Mouse (Mus musculus): ENCODE measurements at regions not wholly inside any gene's neighbourhood (a gene's known extent, or its start where the extent isn't known, plus 50 kb on each side); places are given as distances from the start of the nearest gene placed in this dataset.

DNA sequence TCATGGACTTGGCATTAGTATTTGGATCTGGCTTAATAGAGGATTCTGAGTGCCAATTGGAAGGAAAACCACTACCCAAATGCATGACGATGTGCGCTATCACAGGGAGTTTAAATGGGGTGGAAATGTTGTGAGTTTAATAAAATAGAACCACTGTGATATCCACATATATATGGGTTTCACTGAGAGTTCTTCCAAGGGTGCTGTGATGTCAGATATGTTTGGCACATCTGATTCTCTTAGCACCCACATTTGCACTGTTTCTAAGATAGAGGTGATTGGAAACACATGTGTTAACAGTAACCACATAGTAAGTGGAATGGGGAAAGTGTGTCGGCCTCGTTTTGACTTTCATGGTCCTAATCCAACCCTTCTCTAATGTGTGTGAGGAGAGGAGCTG lies 189.7 kb upstream of the 1810046K07Rik start:
- in situ Hi-C loops (cut with MboI, MseI) = no loop called here

DNA sequence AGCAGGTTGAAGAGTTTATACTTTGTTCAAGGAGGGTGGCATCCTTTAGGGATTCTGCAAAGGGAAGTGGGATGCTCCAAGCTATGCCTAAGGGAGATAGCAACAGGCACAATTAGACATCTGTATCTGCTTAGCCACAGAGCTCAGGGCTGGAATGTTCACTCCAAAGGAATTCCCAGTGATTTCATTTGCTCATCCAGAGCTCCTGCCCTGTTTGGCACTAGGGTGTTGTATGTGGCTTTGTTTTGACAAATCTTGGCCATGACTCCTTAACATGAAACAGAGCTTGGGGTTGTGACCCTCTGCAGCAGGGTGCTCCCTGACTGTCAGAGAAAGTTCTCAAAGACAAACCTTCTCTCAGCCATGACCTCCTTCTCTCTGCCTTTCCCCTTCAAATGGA lies 194.8 kb upstream of the 1810046K07Rik start:
- in situ Hi-C loops (cut with MboI, MseI) = loop anchor here in 1 of 2 experiments (10.0 kb wide), 1 partner anchor 1079 kb away; no protein-coding TSS in a partner anchor

DNA sequence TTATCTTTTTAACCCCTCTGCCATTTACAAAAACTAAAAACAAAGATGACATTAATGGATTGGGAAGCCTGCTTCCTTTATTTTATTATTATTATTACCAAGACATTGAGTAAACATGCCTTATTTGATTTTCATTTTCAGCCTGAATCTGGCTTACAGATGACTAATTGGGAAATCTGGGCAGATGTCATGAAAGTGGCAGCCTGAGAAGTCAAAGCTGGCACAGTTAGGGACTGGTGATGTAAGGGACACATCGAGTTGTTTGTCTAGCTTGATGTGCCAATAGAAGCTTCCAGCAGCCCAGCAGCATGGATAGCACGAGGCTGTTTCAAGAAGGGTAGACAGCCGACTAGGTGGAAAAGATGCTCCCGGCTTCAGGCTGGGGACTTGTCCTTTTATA lies 197.2 kb upstream of the 1810046K07Rik start:
- in situ Hi-C loops (cut with MboI, MseI) = loop anchor here in 1 of 2 experiments (10.0 kb wide), 1 partner anchor 1081 kb away; no protein-coding TSS in a partner anchor

DNA sequence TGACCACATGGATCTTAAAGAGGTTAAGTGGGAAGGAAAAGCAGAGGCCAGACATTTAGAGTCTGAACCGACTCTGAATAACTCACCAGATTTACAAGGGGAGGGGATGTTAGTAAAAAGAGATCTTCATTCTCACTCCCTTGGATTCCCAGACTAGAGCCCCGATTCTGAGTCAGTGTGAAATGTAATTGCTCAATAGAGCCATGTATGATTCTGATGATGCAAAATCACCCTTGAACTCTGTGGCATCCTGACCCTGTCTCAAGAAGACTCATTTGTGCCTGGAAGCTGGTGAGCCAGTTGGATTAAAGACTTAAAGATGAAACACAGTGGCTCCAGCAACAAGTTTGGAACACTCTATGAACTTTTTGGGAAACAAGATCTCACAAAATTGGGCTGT lies 210.2 kb upstream of the 1810046K07Rik start:
- in situ Hi-C loops (cut with MboI, MseI) = loop anchor here in 1 of 2 experiments (10.0 kb wide), 1 partner anchor 594 kb away; no protein-coding TSS in a partner anchor

DNA sequence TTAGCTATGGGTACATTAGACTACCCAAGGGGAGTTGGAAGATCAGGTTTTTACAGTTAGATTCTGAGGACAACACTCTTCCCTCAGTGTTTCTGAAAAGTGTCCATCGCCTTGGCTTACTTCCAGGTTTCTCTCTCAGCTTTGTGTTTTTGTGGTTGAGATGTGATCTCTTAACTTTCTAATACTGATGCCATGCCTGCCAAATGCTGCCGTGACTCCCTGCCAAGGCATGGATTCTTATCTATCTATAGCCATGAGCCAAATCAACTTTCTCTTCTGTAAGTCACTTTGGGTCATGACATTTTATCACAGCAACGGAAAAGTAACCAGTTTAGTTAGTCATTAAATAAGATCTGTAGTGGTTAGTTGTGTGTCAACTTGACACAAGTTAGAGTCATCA lies 213.2 kb upstream of the 1810046K07Rik start:
- in situ Hi-C loops (cut with MboI, MseI) = loop anchor here in 1 of 2 experiments (5.0 kb wide), 1 partner anchor 50 kb away; no protein-coding TSS in a partner anchor

DNA sequence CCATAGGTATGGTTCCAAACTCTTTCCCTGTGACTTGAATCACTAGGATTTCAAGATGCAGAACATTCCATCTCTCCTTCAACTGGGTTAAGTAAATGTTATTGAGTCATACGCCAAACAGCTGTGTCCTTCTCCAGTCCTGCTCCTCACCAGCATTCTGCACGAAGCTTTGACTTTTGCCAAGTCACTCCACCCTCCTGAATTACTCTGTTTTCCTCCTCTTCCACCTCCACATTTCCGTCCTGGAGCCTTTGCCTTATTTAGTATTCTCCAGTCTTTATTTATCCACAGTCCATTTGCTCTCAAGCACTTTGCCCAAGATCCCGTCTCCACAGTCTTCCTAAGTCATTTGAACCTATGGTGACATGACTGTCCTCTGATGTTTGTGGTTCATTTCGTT lies 193.1 kb upstream of the Arhgap20 start:
- in situ Hi-C loops (cut with MboI, MseI) = no loop called here

DNA sequence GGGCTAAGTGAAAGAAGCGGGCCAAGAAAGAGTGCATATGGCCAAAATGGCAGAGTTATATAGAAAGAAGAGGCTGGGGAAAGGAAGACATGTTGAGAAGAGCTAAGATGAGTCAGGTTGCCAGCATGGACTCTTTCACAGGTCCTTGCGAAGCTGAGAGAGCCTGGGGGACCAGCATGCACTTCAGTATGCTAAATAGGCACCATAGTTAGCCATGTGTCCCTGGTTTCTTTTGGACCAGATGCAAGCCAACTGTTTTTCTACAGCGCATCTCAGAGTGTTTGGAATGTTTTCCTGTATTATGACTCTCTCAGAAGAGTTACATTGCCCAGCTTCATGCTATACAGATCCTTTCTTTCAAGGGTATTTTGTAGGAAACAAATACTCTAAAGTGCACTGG lies 183.5 kb upstream of the Arhgap20 start:
- in situ Hi-C loops (cut with MboI, MseI) = no loop called here

DNA sequence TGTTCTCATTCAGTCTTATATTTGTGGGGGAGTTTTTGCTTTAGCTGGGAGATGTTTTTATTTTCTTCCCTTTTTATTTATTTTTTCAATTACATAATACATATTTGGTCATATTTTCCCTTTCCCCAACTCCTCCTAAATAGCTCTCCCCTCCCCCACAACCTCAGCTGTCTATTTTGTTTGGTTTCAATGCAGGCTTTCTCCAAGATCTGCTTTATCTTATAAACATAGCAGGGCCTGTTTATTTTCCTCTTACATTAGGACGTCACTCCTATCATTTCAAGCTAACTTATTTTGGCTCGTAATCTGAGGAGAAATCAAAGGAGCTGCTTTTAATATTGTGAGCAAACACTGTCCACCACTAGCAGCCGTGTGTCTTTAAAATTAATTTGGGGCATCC lies 171.4 kb upstream of the Arhgap20 start:
- in situ Hi-C loops (cut with MboI, MseI) = loop anchor here (5.0 kb wide), 3 partner anchors 44 to 51 kb away; no protein-coding TSS in a partner anchor

DNA sequence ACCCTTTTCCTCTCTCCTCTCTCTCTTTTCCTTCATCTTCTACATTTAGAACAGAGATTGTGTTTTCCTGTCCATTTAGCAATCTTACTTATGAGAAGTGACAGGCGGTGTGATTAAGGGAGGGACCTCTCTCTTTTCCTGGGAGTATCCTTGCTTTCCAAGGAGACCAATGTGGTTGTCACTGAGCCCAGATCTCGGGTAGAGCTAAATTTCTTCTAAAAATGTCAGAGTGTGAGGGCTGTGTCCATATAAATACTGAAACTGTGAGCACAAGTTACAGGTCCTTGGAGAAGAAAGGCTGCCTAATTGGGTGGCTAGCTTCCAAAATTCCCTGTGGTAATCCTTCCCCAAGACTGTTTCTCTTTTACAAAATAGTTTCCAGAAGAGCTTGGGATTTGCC lies 166.4 kb upstream of the Arhgap20 start:
- in situ Hi-C loops (cut with MboI, MseI) = no loop called here

DNA sequence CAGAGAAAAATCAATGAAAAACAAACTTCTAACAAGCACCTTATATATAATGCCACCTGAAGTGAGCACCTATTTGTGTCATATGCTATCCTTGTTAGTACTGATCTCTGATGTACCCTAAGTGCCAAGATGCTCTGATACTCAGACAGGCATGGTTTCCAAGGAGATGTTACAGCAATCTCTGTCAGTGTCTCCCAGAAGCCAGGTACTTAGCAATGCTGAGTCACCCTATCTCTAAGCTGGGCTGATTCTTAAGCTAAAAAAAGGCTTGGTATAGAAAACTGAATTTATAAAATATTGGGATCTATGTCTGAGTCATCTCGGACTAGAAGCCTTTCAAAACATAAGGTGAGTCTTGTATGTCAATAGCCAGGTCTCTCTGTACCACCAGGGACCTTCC lies 157.0 kb upstream of the Arhgap20 start:
- in situ Hi-C loops (cut with MboI, MseI) = loop anchor here in 1 of 2 experiments (5.0 kb wide), 1 partner anchor 46 kb away; no protein-coding TSS in a partner anchor

DNA sequence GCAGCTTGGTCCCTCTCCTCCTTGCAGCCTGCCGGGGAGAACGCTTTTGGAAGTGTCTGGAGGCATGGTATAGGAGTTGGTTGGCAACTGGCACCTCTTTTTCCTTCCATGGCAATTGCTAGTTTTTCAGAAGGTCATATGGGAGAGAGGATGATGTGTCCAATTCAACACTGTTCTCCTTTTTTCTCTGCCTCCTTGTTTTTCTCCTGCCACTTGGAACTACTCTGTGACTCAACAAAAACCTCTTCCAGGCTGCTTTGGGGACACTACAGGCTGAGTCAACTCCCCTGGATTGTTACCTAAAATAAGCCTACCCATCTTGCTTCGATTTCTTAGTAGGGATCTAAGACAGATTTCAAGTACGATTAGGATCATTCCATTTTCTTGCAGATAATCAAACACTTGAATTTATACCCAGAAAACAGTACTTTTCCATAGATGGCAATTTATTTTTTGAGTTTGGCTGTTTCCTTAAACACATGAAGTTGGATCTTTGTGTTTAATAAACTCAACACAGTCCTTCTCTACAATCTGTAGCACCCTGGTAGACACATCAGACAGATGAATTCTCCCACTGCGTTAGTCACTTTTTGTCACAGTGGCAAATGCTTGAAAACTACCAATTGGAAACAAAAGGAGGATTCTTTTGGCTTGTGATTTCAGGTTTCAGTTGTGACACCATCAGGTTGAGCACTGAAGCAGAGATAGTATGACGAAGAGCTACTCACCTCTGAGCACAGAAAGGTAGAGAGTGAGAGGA lies 156.3 kb upstream of the Arhgap20 start:
- in situ Hi-C loops (cut with MboI, MseI) = loop anchor here in 1 of 2 experiments (5.0 kb wide), 1 partner anchor 47 kb away; no protein-coding TSS in a partner anchor

DNA sequence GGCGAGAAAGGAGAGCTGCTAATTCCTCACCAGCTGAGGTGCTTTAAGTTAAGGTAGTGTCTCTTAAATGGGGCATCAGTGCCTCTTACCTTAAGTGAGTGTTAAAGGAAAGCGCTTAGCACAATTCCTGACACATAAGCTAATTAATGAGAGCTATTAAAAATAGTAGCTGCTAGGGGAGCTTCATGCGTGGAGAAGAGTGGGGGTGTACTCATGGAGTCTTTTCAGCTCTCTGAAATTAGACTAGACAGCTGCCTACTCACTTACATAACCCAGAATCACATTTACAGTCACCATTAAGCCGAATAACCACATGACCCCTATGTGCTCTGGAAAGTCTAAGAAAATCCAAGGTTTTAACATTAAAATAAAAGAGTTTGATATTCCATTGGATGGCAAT lies 139.0 kb upstream of the Arhgap20 start:
- in situ Hi-C loops (cut with MboI, MseI) = no loop called here

DNA sequence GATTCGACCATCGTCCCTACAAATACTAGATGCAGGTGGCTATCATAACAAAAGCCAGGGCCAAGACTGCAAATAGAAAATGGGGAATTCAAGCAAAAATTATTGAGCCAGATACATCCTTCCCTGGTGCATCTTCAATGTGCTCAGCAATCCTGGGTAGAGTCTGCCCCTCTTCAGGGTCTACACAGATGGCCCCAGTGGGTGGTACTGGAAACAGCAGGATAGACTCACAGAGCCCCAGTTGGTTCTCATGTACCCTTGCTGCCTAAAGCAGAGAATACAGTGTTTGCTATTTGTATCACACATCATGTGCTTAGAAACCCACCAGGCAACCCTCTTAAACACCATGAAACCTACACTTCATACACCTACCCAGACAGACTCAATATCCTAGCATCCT lies 129.0 kb upstream of the Arhgap20 start:
- in situ Hi-C loops (cut with MboI, MseI) = loop anchor here in 1 of 2 experiments (5.0 kb wide), 1 partner anchor 44 kb away; no protein-coding TSS in a partner anchor

DNA sequence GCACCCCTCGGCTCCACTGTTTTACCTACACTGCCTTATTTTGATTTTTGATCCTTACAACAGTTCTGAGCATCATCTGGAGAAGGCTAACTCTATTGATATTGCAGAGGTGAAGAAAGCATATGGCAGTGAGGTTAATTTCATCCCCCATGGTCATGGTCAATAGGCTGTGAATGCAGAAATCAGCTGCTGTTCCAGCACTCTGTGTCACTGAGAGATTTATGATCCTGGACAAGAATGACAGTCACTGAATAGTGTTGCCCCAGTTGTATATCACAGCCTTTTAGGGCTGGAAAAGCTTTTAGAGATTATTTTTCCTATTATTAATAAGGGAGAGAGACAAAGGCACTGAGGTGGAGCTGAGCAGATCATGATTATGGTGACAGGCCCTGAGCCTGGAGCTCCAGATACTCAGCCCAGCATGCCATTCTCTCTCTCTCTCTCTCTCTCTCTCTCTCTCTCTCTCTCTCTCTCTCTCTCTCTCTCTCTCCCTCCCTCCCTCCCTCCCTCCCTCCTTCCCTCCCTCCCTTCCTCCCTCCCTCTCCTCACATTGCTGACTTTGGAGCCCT lies 128.5 kb upstream of the Arhgap20 start:
- in situ Hi-C loops (cut with MboI, MseI) = loop anchor here in 1 of 2 experiments (5.0 kb wide), 1 partner anchor 44 kb away; no protein-coding TSS in a partner anchor

DNA sequence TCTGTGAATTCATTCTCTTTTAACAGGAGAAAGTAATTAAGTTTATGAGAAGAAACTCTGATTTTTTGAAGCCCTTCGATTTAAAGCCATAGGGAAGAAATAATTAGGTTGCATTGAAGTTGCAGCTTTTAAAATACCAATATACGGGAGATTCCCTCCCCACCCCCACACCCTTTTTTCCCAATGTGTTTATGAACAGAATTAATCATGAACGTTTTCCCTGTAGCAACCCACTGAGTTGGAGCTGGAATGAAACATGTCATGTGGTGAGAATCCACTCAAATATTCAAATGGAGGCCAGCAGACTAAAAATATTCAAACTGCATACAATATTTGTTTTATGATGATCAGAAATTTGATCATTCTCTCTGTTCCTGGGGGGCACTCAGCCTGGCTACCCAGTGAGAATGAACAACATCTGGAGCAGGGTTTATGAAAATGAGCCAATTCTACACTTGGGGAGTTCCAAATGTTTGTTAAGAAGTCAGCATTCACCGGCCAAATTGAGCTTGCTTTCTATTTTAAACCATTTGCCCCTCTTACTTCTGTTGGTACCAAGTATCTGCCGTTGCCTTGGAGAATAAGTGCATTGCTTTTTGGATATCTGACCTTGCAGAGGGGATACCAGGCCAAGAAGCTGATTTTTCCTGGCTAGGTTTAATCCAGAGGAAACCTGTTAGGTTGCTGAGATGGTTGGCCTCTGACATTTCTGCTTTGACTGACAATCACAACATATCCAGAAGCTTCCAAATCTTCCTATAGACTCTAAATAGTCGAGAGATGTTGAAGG lies 127.8 kb upstream of the Arhgap20 start:
- in situ Hi-C loops (cut with MboI, MseI) = loop anchor here in 1 of 2 experiments (5.0 kb wide), 1 partner anchor 45 kb away; no protein-coding TSS in a partner anchor

DNA sequence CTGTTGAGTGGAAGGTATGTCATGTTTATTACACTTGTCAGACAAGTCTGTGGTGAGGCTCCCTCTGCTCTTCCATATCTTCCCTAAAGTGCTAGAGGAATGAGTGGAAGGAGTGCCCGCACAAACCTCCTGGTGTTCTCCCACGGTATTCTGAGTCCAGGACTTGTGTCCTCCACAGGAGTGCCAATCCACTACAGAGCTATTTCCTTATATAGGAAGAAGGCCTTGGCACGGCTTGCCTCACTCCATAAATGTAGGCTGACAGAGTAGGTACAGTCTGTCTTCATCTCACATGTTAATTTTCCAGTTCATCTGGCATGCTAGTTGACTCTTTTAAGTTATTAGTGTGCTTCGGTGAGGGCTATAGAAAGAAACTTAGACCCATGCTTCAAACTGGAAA lies 123.4 kb upstream of the Arhgap20 start:
- in situ Hi-C loops (cut with MboI, MseI) = loop anchor here in 1 of 2 experiments (5.0 kb wide), 1 partner anchor 49 kb away; no protein-coding TSS in a partner anchor

DNA sequence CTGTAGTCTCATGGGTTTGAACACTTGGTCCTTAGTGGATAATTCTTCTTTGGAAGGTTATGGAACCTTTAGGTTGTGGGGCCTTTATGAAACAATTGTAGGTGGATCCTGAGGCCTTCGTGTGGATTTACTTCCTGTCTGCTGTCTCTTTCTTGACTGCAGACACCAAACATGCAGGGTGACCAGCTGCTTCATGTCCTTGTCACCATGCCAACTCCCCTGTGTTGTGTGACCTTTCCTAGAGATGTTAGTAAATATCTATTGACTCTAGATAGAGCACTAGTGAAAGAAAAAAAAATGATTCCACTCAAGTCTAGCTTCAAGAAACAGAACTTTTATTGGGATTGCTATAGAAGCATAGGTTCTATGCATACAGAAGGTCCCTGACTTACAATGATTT lies 119.7 kb upstream of the Arhgap20 start:
- in situ Hi-C loops (cut with MboI, MseI) = no loop called here

DNA sequence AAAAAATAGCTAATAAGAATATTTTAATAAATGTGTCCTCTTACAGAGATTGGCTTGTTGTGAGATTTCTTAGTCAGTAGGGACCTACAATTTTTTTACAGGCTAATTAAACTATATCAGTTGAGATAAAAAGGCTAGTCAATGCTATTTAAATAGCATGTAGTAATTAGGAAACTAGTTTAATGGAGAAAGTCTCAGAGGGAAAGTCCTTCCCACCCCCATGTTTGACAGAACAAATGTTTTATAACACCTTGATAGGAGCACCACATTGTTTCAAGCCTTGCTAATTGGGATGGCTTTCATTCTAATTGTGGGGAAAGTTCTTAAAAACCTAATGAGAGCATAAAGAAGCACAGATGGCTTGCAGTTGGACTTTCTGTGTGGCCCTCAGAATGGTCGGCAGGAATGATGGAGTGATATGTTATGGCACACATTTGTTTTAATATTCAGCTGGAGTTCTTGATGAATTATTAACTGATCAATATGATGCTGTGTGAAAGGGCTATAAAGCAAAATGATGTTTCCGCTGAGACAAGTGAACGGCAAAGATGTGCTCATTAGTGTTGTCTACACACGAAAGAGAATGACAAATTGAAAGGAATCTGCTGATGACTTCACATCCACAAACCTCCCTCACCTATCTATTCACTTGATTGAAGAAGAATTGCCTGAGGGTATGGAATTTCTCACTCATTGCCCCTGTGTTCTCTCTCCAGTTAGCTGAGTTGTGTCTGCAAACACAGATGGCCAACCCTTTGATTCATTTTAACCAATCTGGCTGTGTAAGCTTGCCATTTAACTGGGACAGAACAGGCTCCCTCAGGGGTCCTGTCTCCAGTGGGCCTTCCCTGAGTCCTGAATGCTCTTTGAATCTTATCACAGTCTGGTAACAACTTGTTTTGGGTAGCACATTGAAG lies 111.5 kb upstream of the Arhgap20 start:
- in situ Hi-C loops (cut with MboI, MseI) = no loop called here

DNA sequence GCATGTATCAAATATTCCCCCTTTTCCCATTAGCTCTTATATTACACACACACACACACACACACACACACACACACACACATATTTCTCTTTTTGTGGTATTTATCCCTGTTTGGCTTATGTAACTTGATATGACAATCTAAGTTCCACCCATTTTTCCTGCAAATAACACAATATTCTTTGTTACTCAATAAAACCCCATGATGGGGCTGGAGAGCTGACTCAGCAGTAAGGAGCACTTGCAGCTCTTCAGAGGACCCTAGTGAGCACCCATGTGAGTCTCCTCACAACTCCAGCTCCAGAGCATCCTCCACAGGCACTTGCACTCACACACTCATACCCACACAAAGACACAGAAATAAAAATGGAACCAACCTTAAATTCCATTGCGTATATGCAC lies 110.5 kb upstream of the Arhgap20 start:
- in situ Hi-C loops (cut with MboI, MseI) = no loop called here

DNA sequence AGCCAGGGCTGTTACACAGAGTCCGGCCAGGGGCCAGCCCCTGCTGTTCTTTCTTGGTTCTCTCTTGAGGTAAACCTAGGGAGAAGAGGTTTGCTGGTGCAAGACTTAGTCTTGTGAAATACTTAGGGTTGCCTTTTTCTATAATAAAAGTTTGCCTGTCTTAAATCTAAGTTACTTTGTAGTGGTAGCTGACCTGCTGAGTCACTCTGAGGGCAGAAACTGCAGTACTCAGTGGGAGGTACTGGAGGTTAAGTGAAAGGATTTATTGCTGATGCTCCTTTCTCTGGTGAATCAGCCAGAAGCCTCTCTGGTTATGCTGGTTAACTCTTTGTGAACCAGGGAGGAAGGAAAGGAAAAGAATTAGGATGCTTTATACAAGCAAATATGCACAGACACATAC lies 107.3 kb upstream of the Arhgap20 start:
- in situ Hi-C loops (cut with MboI, MseI) = no loop called here
